Mouse (Mus musculus): Measurements from ENCODE around the gene Gm3854. TPM values are rescaled to one million over a fixed set of nuclear protein-coding genes. Genes with fewer than 3 reads are reported as not detected.

Gene Gm3854
- polyA plus RNA-seq, 1 experiment = 0.01 TPM

DNA sequence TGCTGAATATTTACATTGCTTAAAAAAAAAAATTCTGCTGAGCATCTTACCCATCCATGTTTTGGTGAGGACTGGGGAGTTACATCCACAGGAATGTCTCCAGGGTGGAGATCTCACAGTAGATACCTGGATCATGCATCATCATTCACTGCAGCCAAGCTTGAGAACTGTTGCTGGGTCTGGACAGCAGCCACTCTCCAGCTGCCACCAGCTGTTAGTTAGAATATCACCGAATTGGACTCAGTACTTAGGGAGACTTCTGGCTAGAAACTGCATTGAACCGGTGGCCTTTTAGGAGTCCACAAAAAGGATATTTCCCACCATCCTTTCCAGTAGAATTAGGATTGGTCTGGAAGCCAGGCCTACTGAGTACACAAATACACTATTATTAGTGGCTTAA is 14.6 kb downstream of the Gm3854 start:
- peaks cover 3% of the 10 kb centered on the region for H3K27me3 ChIP-seq (ENCODE audit: control insufficient read depth, insufficient read depth, insufficient read length)
- no peak overlapping the region for H3K4me3 ChIP-seq (ENCODE audit: insufficient read depth, poor library complexity, severe bottlenecking)
- H3K79me3 ChIP-seq (ENCODE audit: low read depth) = no peaks in the 10 kb centered on the region
- TF ChIP-seq MYOD1 (IDR thresholded peaks at IDR 0.05; ENCODE audit: control insufficient read depth, insufficient read length, low read depth) (no peak), CTCF (IDR thresholded peaks at IDR 0.05; ENCODE audit: control insufficient read depth, insufficient read depth, insufficient read length) (no peak), MAX (IDR thresholded peaks at IDR 0.05) (no peak), USF1 (IDR thresholded peaks at IDR 0.05; ENCODE audit: low read depth) (no peak), FOSL1 (IDR thresholded peaks at IDR 0.05; ENCODE audit: insufficient read depth, low read length, poor library complexity, severe bottlenecking) (no peak)
- H3K79me2 ChIP-seq (ENCODE audit: control insufficient read depth, insufficient read depth) = no peaks in the 10 kb centered on the region
- H3K36me3 ChIP-seq (ENCODE audit: control insufficient read depth, insufficient read depth) = no peaks in the 10 kb centered on the region
- no peak overlapping the region for H3ac ChIP-seq (ENCODE audit: control insufficient read depth, insufficient read length, low read depth)

DNA sequence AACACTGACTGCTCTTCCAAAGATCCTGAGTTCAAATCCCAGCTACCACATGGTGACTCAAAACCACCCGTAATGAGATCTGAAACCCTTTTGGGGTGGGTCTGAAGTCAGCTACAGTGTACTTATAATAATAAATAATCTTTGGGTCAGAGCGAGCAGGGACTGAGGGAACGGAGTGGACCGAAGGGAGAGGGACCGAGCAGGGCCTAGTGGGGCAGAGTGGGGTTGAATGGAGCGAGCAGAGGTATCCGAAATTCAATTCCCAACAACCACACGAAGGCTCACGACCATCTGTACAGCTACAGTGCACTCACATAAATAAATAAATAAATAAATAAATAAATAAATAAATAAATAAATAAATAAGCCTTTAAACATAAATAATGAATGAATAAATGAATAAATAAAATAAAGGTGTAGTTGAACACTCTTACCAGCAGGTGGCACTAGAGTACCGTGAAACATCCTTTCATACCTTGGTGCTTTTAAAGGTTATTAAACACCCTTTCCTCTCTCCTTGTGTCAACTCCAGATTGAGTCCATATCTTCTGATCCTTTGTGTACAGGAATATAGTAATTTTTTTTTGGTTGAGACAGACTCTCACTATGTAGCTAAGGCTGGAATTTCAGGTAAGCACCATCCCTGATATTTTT is 15.5 kb downstream of the Gm3854 start:
- Histone ChIP-seq H3K4me3 (ENCODE audit: insufficient read depth, poor library complexity, severe bottlenecking) (no peak overlapping the region), H3K79me3 (ENCODE audit: low read depth) (no peaks in the 10 kb centered on the region), H3K79me2 (ENCODE audit: control insufficient read depth, insufficient read depth) (no peaks in the 10 kb centered on the region), H3ac (ENCODE audit: control insufficient read depth, insufficient read length, low read depth) (no peak overlapping the region), H3K36me3 (ENCODE audit: control insufficient read depth, insufficient read depth) (no peaks in the 10 kb centered on the region), H3K27me3 (ENCODE audit: control insufficient read depth, insufficient read depth, insufficient read length) (peaks cover 3% of the 10 kb centered on the region)
- peak; percentile 10 for TF ChIP-seq CTCF (IDR thresholded peaks at IDR 0.05; ENCODE audit: control insufficient read depth, insufficient read depth, insufficient read length)
- TF ChIP-seq MYOG (IDR thresholded peaks at IDR 0.05; ENCODE audit: control insufficient read depth, extremely low read depth, insufficient read length) = no peak

DNA sequence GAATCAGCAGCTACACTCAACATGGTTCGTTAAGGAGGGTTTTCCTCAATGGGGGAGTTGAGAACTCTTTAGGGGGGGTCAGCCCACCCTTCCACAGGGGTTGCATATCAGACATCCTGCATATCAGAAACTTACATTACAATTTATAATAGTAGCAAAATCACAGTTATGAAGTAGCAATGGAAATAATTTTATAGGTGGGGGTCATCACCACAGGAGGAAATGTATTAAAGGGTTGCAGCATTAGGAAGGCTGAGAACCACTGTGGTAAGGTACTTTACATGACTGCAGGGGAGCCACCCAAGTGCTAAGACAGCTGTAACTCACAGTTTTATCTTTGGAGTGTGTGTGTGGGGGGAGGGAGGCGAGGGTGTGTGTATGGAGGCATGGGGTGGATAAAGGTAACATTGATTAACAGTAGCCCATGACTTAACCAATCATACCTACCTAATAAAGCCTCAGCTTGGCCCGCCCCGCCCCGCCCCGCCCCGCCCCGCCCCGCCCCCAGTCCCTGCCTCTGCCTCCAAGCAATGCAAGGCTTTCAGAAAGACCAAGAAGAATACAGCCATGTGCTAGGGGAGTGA is 17.0 kb downstream of the Gm3854 start:
- no peak for TF ChIP-seq FOSL1 (IDR thresholded peaks at IDR 0.05; ENCODE audit: insufficient read depth, low read length, poor library complexity, severe bottlenecking)
- no peak for TF ChIP-seq CEBPB (IDR thresholded peaks at IDR 0.05; ENCODE audit: low read depth)
- no peak for TF ChIP-seq MYOG (IDR thresholded peaks at IDR 0.05; ENCODE audit: control insufficient read depth, extremely low read depth, insufficient read length)
- TF ChIP-seq CTCF (IDR thresholded peaks at IDR 0.05; ENCODE audit: control insufficient read depth, insufficient read depth, insufficient read length) = no peak
- no peak for TF ChIP-seq MYOD1 (IDR thresholded peaks at IDR 0.05; ENCODE audit: control insufficient read depth, insufficient read length, low read depth)
- no peak for TF ChIP-seq MAX (IDR thresholded peaks at IDR 0.05)
- TF ChIP-seq USF1 (IDR thresholded peaks at IDR 0.05; ENCODE audit: low read depth) = no peak
- Histone ChIP-seq H3ac (ENCODE audit: control insufficient read depth, insufficient read length, low read depth) (no peak overlapping the region), H3K79me3 (ENCODE audit: low read depth) (peaks cover 2% of the 10 kb centered on the region), H3K79me2 (ENCODE audit: control insufficient read depth, insufficient read depth) (no peaks in the 10 kb centered on the region), H3K36me3 (ENCODE audit: control insufficient read depth, insufficient read depth) (no peaks in the 10 kb centered on the region), H3K4me3 (ENCODE audit: insufficient read depth, poor library complexity, severe bottlenecking) (no peak overlapping the region), H3K27me3 (ENCODE audit: control insufficient read depth, insufficient read depth, insufficient read length) (peaks cover 3% of the 10 kb centered on the region)

DNA sequence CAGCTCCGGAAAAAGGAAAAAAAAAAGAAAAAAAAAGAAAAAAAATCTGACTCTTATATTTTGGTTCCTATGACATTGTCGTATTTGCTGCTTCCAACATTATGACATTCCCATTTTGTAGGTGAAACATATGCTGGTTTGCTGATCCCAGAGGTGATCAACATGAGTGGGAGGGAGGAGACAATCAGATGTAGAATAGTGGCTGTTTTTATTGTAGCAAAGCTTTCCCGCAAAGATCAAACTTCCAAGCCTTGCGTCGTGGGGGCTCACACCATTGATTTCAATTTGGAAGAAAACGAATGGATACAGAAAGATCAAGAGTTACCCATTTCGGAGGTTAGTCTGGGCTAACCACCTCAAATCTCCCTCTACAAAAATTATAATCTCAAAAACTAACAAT is 18.2 kb downstream of the Gm3854 start:
- Histone ChIP-seq H3ac (ENCODE audit: control insufficient read depth, insufficient read length, low read depth) (no peak overlapping the region), H3K27me3 (ENCODE audit: control insufficient read depth, insufficient read depth, insufficient read length) (peaks cover 3% of the 10 kb centered on the region), H3K36me3 (ENCODE audit: control insufficient read depth, insufficient read depth) (no peaks in the 10 kb centered on the region), H3K4me3 (ENCODE audit: insufficient read depth, poor library complexity, severe bottlenecking) (no peak overlapping the region), H3K79me3 (ENCODE audit: low read depth) (peaks cover 3% of the 10 kb centered on the region), H3K79me2 (ENCODE audit: control insufficient read depth, insufficient read depth) (no peaks in the 10 kb centered on the region)
- TF ChIP-seq MYOG (IDR thresholded peaks at IDR 0.05; ENCODE audit: control insufficient read depth, extremely low read depth, insufficient read length) = no peak
- TF ChIP-seq USF1 (IDR thresholded peaks at IDR 0.05; ENCODE audit: low read depth) = no peak
- no peak for TF ChIP-seq CTCF (IDR thresholded peaks at IDR 0.05; ENCODE audit: control insufficient read depth, insufficient read depth, insufficient read length)
- TF ChIP-seq CEBPB (IDR thresholded peaks at IDR 0.05; ENCODE audit: low read depth) = no peak
- TF ChIP-seq MAX (IDR thresholded peaks at IDR 0.05) = no peak
- no peak for TF ChIP-seq FOSL1 (IDR thresholded peaks at IDR 0.05; ENCODE audit: insufficient read depth, low read length, poor library complexity, severe bottlenecking)
- no peak for TF ChIP-seq MYOD1 (IDR thresholded peaks at IDR 0.05; ENCODE audit: control insufficient read depth, insufficient read length, low read depth)

DNA sequence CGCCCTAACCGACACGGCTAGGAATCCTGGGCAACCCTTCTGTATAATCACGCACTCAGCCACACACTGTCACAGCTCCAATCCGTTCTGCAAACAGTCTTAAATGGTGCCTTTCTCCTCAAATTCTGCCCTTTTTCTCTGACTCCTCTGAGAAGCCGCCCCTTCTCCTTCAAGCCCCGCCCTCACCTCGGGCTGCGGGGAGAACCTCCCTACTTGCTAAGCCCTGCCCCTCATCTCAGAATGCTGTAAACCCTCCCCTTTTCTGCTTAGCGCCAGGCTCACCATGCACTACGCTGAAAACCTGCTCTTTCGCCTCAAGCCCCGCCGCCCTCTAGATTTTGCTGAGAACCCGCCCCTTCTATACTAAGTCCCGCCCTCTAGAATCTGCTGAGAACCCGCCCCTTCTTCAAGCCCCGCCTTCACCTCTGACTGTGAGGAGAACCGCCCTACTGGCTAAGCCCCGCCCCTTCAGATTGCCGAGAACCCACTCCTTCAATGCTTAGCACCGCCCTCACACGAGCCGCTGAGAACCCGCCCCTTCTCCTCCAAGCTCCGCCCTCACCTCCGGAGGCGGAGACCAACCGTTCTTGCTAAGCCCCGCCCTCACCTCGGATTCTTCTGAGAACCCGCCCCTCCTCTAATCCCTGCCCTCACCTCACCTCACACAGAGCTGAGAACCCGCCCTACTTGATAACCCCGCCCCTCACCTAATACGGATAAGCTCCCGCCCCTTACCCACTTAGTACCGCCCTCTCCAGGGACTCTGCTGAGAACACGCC is 18.9 kb downstream of the Gm3854 start:
- peak overlapping the region; percentile 36 for H3K4me3 ChIP-seq (ENCODE audit: insufficient read depth, poor library complexity, severe bottlenecking)
- peaks cover 3% of the 10 kb centered on the region for H3K79me3 ChIP-seq (ENCODE audit: low read depth)

More for the DNA sequence above, 18.9 kb downstream of the Gm3854 start:
- no peaks in the 10 kb centered on the region for H3K79me2 ChIP-seq (ENCODE audit: control insufficient read depth, insufficient read depth)
- H3ac ChIP-seq (ENCODE audit: control insufficient read depth, insufficient read length, low read depth) = peak overlapping the region; percentile 47
- no peak for TF ChIP-seq MAX (IDR thresholded peaks at IDR 0.05)
- no peak for TF ChIP-seq CTCF (IDR thresholded peaks at IDR 0.05; ENCODE audit: control insufficient read depth, insufficient read depth, insufficient read length)
- no peak for TF ChIP-seq MYOD1 (IDR thresholded peaks at IDR 0.05; ENCODE audit: control insufficient read depth, insufficient read length, low read depth)
- no peak for TF ChIP-seq USF1 (IDR thresholded peaks at IDR 0.05; ENCODE audit: low read depth)
- TF ChIP-seq CEBPB (IDR thresholded peaks at IDR 0.05; ENCODE audit: low read depth) = no peak
- TF ChIP-seq FOSL1 (IDR thresholded peaks at IDR 0.05; ENCODE audit: insufficient read depth, low read length, poor library complexity, severe bottlenecking) = no peak
- TF ChIP-seq MYOG (IDR thresholded peaks at IDR 0.05; ENCODE audit: control insufficient read depth, extremely low read depth, insufficient read length) = no peak
- H3K27me3 ChIP-seq (ENCODE audit: control insufficient read depth, insufficient read depth, insufficient read length) = peaks cover under 1% of the 10 kb centered on the region
- no peaks in the 10 kb centered on the region for H3K36me3 ChIP-seq (ENCODE audit: control insufficient read depth, insufficient read depth)
